Mouse (Mus musculus) liver, embryonic 14.5 days (tissue): ENCODE measurements at regions not wholly inside any gene's neighbourhood (a gene's known extent, or its start where the extent isn't known, plus 50 kb on each side); places are given as distances from the start of the nearest gene placed in this dataset.

ENCODE experiments used
- CTCF ChIP-seq: IDR thresholded peaks from 2 replicates; pipeline ENCODE4 v1.5.1; 2016; ENCODE audit warnings: antibody characterized with exemption, low read depth, control low read depth
- EP300 ChIP-seq: IDR thresholded peaks from 2 replicates; pipeline ENCODE4 v1.6.1; 2016; ENCODE audit warnings: antibody characterized with exemption, low read depth

DNA sequence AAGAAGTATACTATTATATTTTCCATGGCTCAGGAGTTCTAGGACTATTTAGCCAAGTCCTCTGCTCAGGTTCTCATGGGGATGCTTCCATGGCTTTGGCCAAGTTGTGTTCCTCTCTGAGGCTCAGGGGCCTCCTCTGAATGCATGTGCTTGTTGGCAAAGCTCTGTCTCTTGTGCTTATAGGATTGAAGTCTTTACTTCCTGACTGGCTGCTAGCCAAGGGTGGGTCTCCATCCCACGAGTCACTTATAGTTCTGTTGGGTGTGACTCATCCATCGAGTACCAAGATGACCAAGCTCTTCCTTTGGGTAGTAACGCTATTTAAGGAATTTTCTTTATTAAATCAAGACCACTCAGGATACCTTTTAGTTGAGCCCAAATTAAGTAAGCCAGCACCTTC, 1672.8 kb upstream of the 5930422O12Rik start:
- no peak for TF ChIP-seq CTCF
- TF ChIP-seq EP300, result no peak
